24 mouse cellular contexts compared by ENCODE assay signal in the genomic region with DNA sequence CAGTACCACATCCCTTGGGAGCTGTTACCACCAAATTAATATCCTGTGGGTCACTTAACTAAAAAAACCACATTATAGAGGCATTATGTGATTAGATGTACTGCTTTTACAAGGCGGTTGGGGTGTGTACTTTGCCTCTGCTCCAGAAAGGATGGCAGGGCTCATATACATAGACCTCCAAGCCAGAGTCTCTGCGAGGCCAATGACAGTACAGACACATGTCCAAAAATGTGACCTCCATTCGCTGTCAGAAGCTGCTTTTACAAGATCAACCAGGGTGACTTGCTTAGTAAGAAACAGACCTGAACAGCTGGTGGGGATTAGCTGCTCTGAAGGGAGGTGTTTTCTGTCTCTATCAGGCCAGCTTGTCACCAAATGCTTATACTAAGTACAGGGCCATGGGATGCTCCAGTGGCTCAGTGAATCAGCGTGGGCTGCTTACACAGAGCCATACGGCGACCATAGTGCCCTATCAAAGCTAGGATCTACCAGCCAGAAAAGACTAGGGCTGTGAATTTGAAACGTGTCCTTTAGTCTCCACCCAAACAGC.
A peak's percentile ranks its signal among the peaks of the same experiment; 100 is the strongest.
DNase-seq lines count a peak whose midpoint lies in the region; ATAC-seq and TF ChIP-seq lines count a peak whose summit lies in the region.
"Had no signal": no experiment of that assay in that cellular context is flagged by ENCODE, and none has a peak within 500 bp of the region (broad histone marks: within the 10 kb centered on the region; RNA-seq: fewer than 3 reads in every experiment).

No protein-coding gene starts in this region.

- no peak overlapping the region for H3K9ac ChIP-seq in hindbrain, postnatal 0 days (replicated peaks; ENCODE audit: low read length)
- H3K9ac ChIP-seq: embryonic facial prominence, embryonic 13.5 days; heart, embryonic 12.5 days; hindbrain, embryonic 13.5 days; limb, embryonic 15.5 days; liver, embryonic 14.5 days; neural tube, embryonic 12.5 days had no signal

- 0 out of 2 replicates have a peak, but pooled peaks have one; percentile 21 for ATAC-seq in hindbrain, postnatal 0 days
- ATAC-seq: activated CD4-positive, CD25-positive, alpha-beta regulatory T cell, adult 4 months; forebrain, embryonic 14.5 days had no signal

- no peak for TF ChIP-seq CTCF in hindbrain, postnatal 0 days (IDR thresholded peaks at IDR 0.05; ENCODE audit: low read depth)

- no peaks in the 10 kb centered on the region for H3K27me3 ChIP-seq in hindbrain, postnatal 0 days (ENCODE audit: insufficient read depth, low read length)
- H3K27me3 ChIP-seq in hindbrain, embryonic 10.5 days (ENCODE audit: insufficient read depth, poor library complexity, severe bottlenecking), result no peaks in the 10 kb centered on the region
- H3K27me3 ChIP-seq: heart, embryonic 12.5 days; neural tube, embryonic 12.5 days had no signal

- 0 out of 2 replicates have a peak, but pooled peaks cover 3% of the 10 kb centered on the region for H3K4me1 ChIP-seq in hindbrain, postnatal 0 days (ENCODE audit: insufficient read depth, low read length)
- H3K4me1 ChIP-seq in hindbrain, embryonic 10.5 days (replicated peaks), result peaks cover 36% of the 10 kb centered on the region

- no peak overlapping the region for H3K4me3 ChIP-seq in hindbrain, postnatal 0 days (ENCODE audit: low read length)
- H3K4me3 ChIP-seq in hindbrain, embryonic 10.5 days, result no peak overlapping the region
- H3K4me3 ChIP-seq: embryonic facial prominence, embryonic 13.5 days; erythroblast, embryonic 14.5 days; gastrocnemius, adult 2 months; heart, embryonic 12.5 days; hindbrain, embryonic 13.5 days; limb, embryonic 15.5 days; neural tube, embryonic 12.5 days had no signal

- DNase-seq in hindbrain, postnatal 0 days (ENCODE audit: low spot score), result no peak
- no peak for DNase-seq in hindbrain, embryonic 10.5 days (ENCODE audit: low spot score)
- DNase-seq in lung, postnatal 36 days, result peak; percentile 6
- no peak for DNase-seq in lung, postnatal 10 days
- peak; percentile 13 for DNase-seq in thymus, postnatal 0 days (ENCODE audit: low spot score)
- DNase-seq in thymus, postnatal 36 days, result no peak
- DNase-seq in retina, postnatal 7 days (ENCODE audit: low read depth, low spot score), result peak; percentile 14
- DNase-seq in B cell, adult 2 months, result no peak
- DNase-seq: adrenal gland, adult 8-10 months; cerebellum, adult 2 months; cerebellum, postnatal 25 days; gastrocnemius, adult 2 months; kidney, adult 2 months; kidney, postnatal 25 days; layer of hippocampus, postnatal 36 days had no signal

- no peak overlapping the region for H3K4me2 ChIP-seq in hindbrain, postnatal 0 days (ENCODE audit: low read depth, low read length)
- H3K4me2 ChIP-seq: embryonic facial prominence, embryonic 13.5 days; heart, embryonic 12.5 days; hindbrain, embryonic 13.5 days; limb, embryonic 15.5 days; neural tube, embryonic 12.5 days had no signal

- H3K27ac ChIP-seq in hindbrain, postnatal 0 days, result no peak overlapping the region
- H3K27ac ChIP-seq in hindbrain, embryonic 10.5 days, result no peak overlapping the region
- H3K27ac ChIP-seq: embryonic facial prominence, embryonic 13.5 days; gastrocnemius, adult 2 months; hindbrain, embryonic 13.5 days; limb, embryonic 15.5 days; liver, embryonic 14.5 days; neural tube, embryonic 12.5 days had no signal

- 46% methylated on average over 7 of the region's 7 CpGs for WGBS in hindbrain, postnatal 0 days
- 55% methylated on average over 7 of the region's 7 CpGs for WGBS in hindbrain, embryonic 10.5 days

- H3K36me3 ChIP-seq in hindbrain, postnatal 0 days (ENCODE audit: insufficient read depth, low read length), result no peaks in the 10 kb centered on the region
- no peaks in the 10 kb centered on the region for H3K36me3 ChIP-seq in hindbrain, embryonic 10.5 days
- H3K36me3 ChIP-seq: embryonic facial prominence, embryonic 13.5 days; heart, embryonic 12.5 days; hindbrain, embryonic 13.5 days; limb, embryonic 15.5 days; neural tube, embryonic 12.5 days had no signal

- no peaks in the 10 kb centered on the region for H3K9me3 ChIP-seq in hindbrain, postnatal 0 days (ENCODE audit: low read length)
- no peaks in the 10 kb centered on the region for H3K9me3 ChIP-seq in hindbrain, embryonic 10.5 days
- H3K9me3 ChIP-seq: embryonic facial prominence, embryonic 13.5 days; heart, embryonic 12.5 days; hindbrain, embryonic 13.5 days; limb, embryonic 15.5 days; neural tube, embryonic 12.5 days had no signal

Comparison
In these comparisons a context has a peak if more than half of its experiments do, and no peak if none do; other contexts are left out.
1. DNase-seq: peak in lung, postnatal 36 days (single experiment), thymus, postnatal 0 days (single experiment) and retina, postnatal 7 days (single experiment); none in hindbrain, postnatal 0 days (single experiment), hindbrain, embryonic 10.5 days (single experiment), lung, postnatal 10 days (single experiment), thymus, postnatal 36 days (0 of 2) and B cell, adult 2 months (0 of 2).